Mouse (Mus musculus): ENCODE results near the gene Prm3.

GRCm38 (mm10) chr16:10780631-10781120 lies 10.0 kb downstream of the Prm3 start:
- no peak for TF ChIP-seq CTCF (IDR thresholded peaks at IDR 0.05)
- TF ChIP-seq EP300 (IDR thresholded peaks at IDR 0.05) = no peak

All from lung, postnatal 0 days (tissue).